Comparison of ENCODE assay signal across 27 mouse cellular contexts in genomic region chr12:81092641-81093040, GRCm38 (mm10).
DNase-seq lines count a peak whose midpoint lies in the region; ATAC-seq lines count a peak whose summit lies in the region.
"Had no signal": no experiment of that assay in that cellular context is flagged by ENCODE, and none has a peak within 500 bp of the region (broad histone marks: within the 10 kb centered on the region; RNA-seq: fewer than 3 reads in every experiment).

No protein-coding gene starts in this region.

- no peaks in the 10 kb centered on the region for H3K27me3 ChIP-seq in midbrain, embryonic 11.5 days (ENCODE audit: control insufficient read depth, insufficient read depth, low read length)
- H3K27me3 ChIP-seq in midbrain, embryonic 13.5 days: no peaks in the 10 kb centered on the region
- H3K27me3 ChIP-seq: CH12.LX; embryonic facial prominence, embryonic 12.5 days; embryonic facial prominence, embryonic 15.5 days; hindbrain, embryonic 12.5 days; hindbrain, embryonic 15.5 days had no signal

- no peak overlapping the region for H3K4me3 ChIP-seq in midbrain, embryonic 11.5 days (ENCODE audit: low read depth, low read length)
- H3K4me3 ChIP-seq in midbrain, embryonic 13.5 days (replicated peaks): no peak overlapping the region
- H3K4me3 ChIP-seq: embryonic facial prominence, embryonic 12.5 days; embryonic facial prominence, embryonic 15.5 days; gastrocnemius, adult 2 months; heart, embryonic 13.5 days; hindbrain, embryonic 12.5 days; hindbrain, embryonic 15.5 days had no signal

- H3K4me2 ChIP-seq in midbrain, embryonic 11.5 days: no peak overlapping the region
- H3K4me2 ChIP-seq in midbrain, embryonic 13.5 days (replicated peaks): no peak overlapping the region
- H3K4me2 ChIP-seq: embryonic facial prominence, embryonic 12.5 days; embryonic facial prominence, embryonic 15.5 days; heart, embryonic 13.5 days; hindbrain, embryonic 12.5 days; hindbrain, embryonic 15.5 days had no signal

- no peaks in the 10 kb centered on the region for H3K36me3 ChIP-seq in midbrain, embryonic 11.5 days (ENCODE audit: control insufficient read depth, insufficient read depth, low read length)
- H3K36me3 ChIP-seq in midbrain, embryonic 13.5 days: no peaks in the 10 kb centered on the region
- H3K36me3 ChIP-seq: embryonic facial prominence, embryonic 12.5 days; embryonic facial prominence, embryonic 15.5 days; heart, embryonic 13.5 days; hindbrain, embryonic 12.5 days; hindbrain, embryonic 15.5 days had no signal

- no peak for ATAC-seq in midbrain, embryonic 11.5 days (ENCODE audit: low FRiP score)
- no peak for ATAC-seq in midbrain, embryonic 13.5 days
- ATAC-seq: forebrain, embryonic 14.5 days; forebrain, postnatal 0 days; intestine, postnatal 0 days; Patski had no signal

- H3K4me1 ChIP-seq in midbrain, embryonic 11.5 days (ENCODE audit: control insufficient read depth, insufficient read depth, low read length): peaks cover 3% of the 10 kb centered on the region; the same call in 1 of the 2 replicates
- 0 out of 2 replicates have a peak, but pooled peaks cover 7% of the 10 kb centered on the region for H3K4me1 ChIP-seq in midbrain, embryonic 13.5 days (replicated peaks)
- H3K4me1 ChIP-seq: embryonic facial prominence, embryonic 15.5 days had no signal

- H3K9me3 ChIP-seq in midbrain, embryonic 11.5 days (ENCODE audit: control insufficient read depth, low read length): no peaks in the 10 kb centered on the region
- no peaks in the 10 kb centered on the region for H3K9me3 ChIP-seq in midbrain, embryonic 13.5 days
- H3K9me3 ChIP-seq: embryonic facial prominence, embryonic 12.5 days; embryonic facial prominence, embryonic 15.5 days; G1E; heart, embryonic 13.5 days; hindbrain, embryonic 12.5 days; hindbrain, embryonic 15.5 days had no signal

- H3K27ac ChIP-seq in midbrain, embryonic 11.5 days (ENCODE audit: low read depth, low read length): no peak overlapping the region
- no peak overlapping the region for H3K27ac ChIP-seq in midbrain, embryonic 13.5 days
- H3K27ac ChIP-seq: embryonic facial prominence, embryonic 12.5 days; embryonic facial prominence, embryonic 15.5 days; gastrocnemius, adult 2 months; heart, embryonic 13.5 days; hindbrain, embryonic 12.5 days; hindbrain, embryonic 15.5 days had no signal

- no peak overlapping the region for H3K9ac ChIP-seq in midbrain, embryonic 11.5 days (ENCODE audit: low read length)
- H3K9ac ChIP-seq in midbrain, embryonic 13.5 days (replicated peaks): no peak overlapping the region
- H3K9ac ChIP-seq: embryonic facial prominence, embryonic 12.5 days; embryonic facial prominence, embryonic 15.5 days; forebrain, postnatal 0 days; heart, embryonic 13.5 days; hindbrain, embryonic 12.5 days; hindbrain, embryonic 15.5 days had no signal

- WGBS in midbrain, embryonic 11.5 days: 87% methylated on average over 3 of the region's 3 CpGs
- 85% methylated on average over 3 of the region's 3 CpGs for WGBS in midbrain, embryonic 13.5 days

- DNase-seq in cerebellum, adult 9-10 months: peak; percentile 10
- no peak for DNase-seq in cerebellum, adult 18-20 months
- peak; percentile 29 to 40 for DNase-seq in heart, adult 9 months (ENCODE audit: low spot score in 2 of 2)
- no peak for DNase-seq in heart, postnatal 10 days
- peak; percentile 50 for DNase-seq in kidney, adult 9 months
- no peak for DNase-seq in kidney, adult 18-20 months
- peak; percentile 41 for DNase-seq in midbrain, embryonic 11.5 days (ENCODE audit: low spot score, missing footprints)
- DNase-seq: adrenal gland, adult 8-10 months; adrenal gland, postnatal 25 days; B cell, adult 2 months; cerebellum, adult 11 months; cerebellum, adult 8-10 months; cerebellum, postnatal 25 days; forebrain, postnatal 0 days; gastrocnemius, adult 2 months; gastrocnemius, postnatal 14 days had no signal

- intact Hi-C loops in heart, postnatal 10 days (cut with DNase I): no loop called here

Comparison
In these comparisons a context has a peak if more than half of its experiments do, and no peak if none do; other contexts are left out.
1. DNase-seq: peak in cerebellum, adult 9-10 months (single experiment), heart, adult 9 months (2 of 2), kidney, adult 9 months (single experiment) and midbrain, embryonic 11.5 days (single experiment); none in cerebellum, adult 18-20 months (0 of 2), heart, postnatal 10 days (0 of 2) and kidney, adult 18-20 months (single experiment).